Mouse (Mus musculus): ENCODE measurements around the gene Stat2. TPM values are rescaled to one million over a fixed set of nuclear protein-coding genes. Genes with fewer than 3 reads are reported as not detected.

Stat2 gene
- polyA plus RNA-seq, 1 experiment from 2014 or later, result 14.0 TPM

- Histone ChIP-seq H3K9ac (no peak overlapping the region), H3K27ac (no peak overlapping the region), H3K27me3 (no peaks in the 10 kb centered on the region), H3K4me2 (no peak overlapping the region), H3K4me1 (peaks cover 15% of the 10 kb centered on the region), H3K36me3 (no peaks in the 10 kb centered on the region), H3K9me3 (no peaks in the 10 kb centered on the region), H3K4me3 (no peak overlapping the region)
- ATAC-seq (ENCODE audit: borderline replicate concordance, extremely low read depth, low FRiP score, low TSS enrichment), result no peak
- WGBS, result 3% methylated on average over 4 of the region's 4 CpGs
Measured at GRCm38 (mm10) chr10:128335582-128335981, 65.2 kb downstream of the Stat2 start.

- 85% methylated on average over 3 of the region's 3 CpGs for WGBS
- Histone ChIP-seq H3K27ac (no peak overlapping the region), H3K4me2 (no peak overlapping the region), H3K9me3 (no peaks in the 10 kb centered on the region), H3K9ac (no peak overlapping the region), H3K4me1 (peaks cover 15% of the 10 kb centered on the region), H3K27me3 (no peaks in the 10 kb centered on the region), H3K36me3 (no peaks in the 10 kb centered on the region), H3K4me3 (no peak overlapping the region)
- no peak for ATAC-seq (ENCODE audit: borderline replicate concordance, extremely low read depth, low FRiP score, low TSS enrichment)
Measured at GRCm38 (mm10) chr10:128336195-128336594, 65.8 kb downstream of the Stat2 start.

- H3K4me1 ChIP-seq, result peaks cover 15% of the 10 kb centered on the region
- no peaks in the 10 kb centered on the region for H3K36me3 ChIP-seq
- no peak overlapping the region for H3K9ac ChIP-seq
- no peaks in the 10 kb centered on the region for H3K27me3 ChIP-seq
- H3K9me3 ChIP-seq, result no peaks in the 10 kb centered on the region
- H3K4me2 ChIP-seq, result peak overlapping the region; percentile 70
- 77% methylated on average over 3 of the region's 3 CpGs for WGBS
- H3K27ac ChIP-seq, result no peak overlapping the region
- H3K4me3 ChIP-seq, result peak overlapping the region; percentile 79
- no peak for ATAC-seq (ENCODE audit: borderline replicate concordance, extremely low read depth, low FRiP score, low TSS enrichment)
Measured at GRCm38 (mm10) chr10:128336597-128336996, 66.2 kb downstream of the Stat2 start.

- no peaks in the 10 kb centered on the region for H3K9me3 ChIP-seq
- H3K4me3 ChIP-seq, result peak within 1 kb of the TSS; percentile 79
- peaks cover 15% of the 10 kb centered on the region for H3K4me1 ChIP-seq
- peak within 1 kb of the TSS; percentile 88 for H3K27ac ChIP-seq
- peak within 1 kb of the TSS; percentile 70 for H3K4me2 ChIP-seq
- under 1% methylated on average over 52 of the region's 61 CpGs for WGBS
- no peaks in the 10 kb centered on the region for H3K36me3 ChIP-seq
- H3K27me3 ChIP-seq, result no peaks in the 10 kb centered on the region
- ATAC-seq (ENCODE audit: borderline replicate concordance, extremely low read depth, low FRiP score, low TSS enrichment), result peak; percentile 98
- H3K9ac ChIP-seq, result peak within 1 kb of the TSS; percentile 76
Measured at GRCm38 (mm10) chr10:128337306-128338181, 67.2 kb downstream of the Stat2 start, which contains the start of gene Cs. Gene Cs (plus strand): TSS chr10:128337734.

- H3K4me2 ChIP-seq, result peak overlapping the region; percentile 64
- peaks cover 15% of the 10 kb centered on the region for H3K4me1 ChIP-seq
- H3K27ac ChIP-seq, result peak overlapping the region; percentile 88
- WGBS, result 18% methylated on average over 5 of the region's 5 CpGs
- H3K27me3 ChIP-seq, result no peaks in the 10 kb centered on the region
- H3K9ac ChIP-seq, result peak overlapping the region; percentile 76
- no peaks in the 10 kb centered on the region for H3K9me3 ChIP-seq
- H3K36me3 ChIP-seq, result no peaks in the 10 kb centered on the region
- peak overlapping the region; percentile 79 for H3K4me3 ChIP-seq
- ATAC-seq (ENCODE audit: borderline replicate concordance, extremely low read depth, low FRiP score, low TSS enrichment), result 0 out of 2 replicates have a peak, but pooled peaks have one; percentile 0
Measured at GRCm38 (mm10) chr10:128338415-128338814, 68.1 kb downstream of the Stat2 start.

GRCm38 (mm10) chr10:128338948-128339347 is 68.6 kb downstream of the Stat2 start:
- no peaks in the 10 kb centered on the region for H3K27me3 ChIP-seq
- H3K4me3 ChIP-seq, result peak overlapping the region; percentile 79
- 58% methylated on average over 2 of the region's 2 CpGs for WGBS
- H3K4me2 ChIP-seq, result peak overlapping the region; percentile 64
- H3K9me3 ChIP-seq, result no peaks in the 10 kb centered on the region
- no peaks in the 10 kb centered on the region for H3K36me3 ChIP-seq
- peaks cover 15% of the 10 kb centered on the region for H3K4me1 ChIP-seq
- peak overlapping the region; percentile 76; the same call in 1 of the 2 replicates for H3K9ac ChIP-seq
- H3K27ac ChIP-seq, result no peak overlapping the region
- no peak for ATAC-seq (ENCODE audit: borderline replicate concordance, extremely low read depth, low FRiP score, low TSS enrichment)

- H3K4me2 ChIP-seq, result no peak overlapping the region
- H3K27ac ChIP-seq, result no peak overlapping the region
- ATAC-seq (ENCODE audit: borderline replicate concordance, extremely low read depth, low FRiP score, low TSS enrichment), result no peak
- 81% methylated on average over 2 of the region's 2 CpGs for WGBS
- H3K4me3 ChIP-seq, result no peak overlapping the region
- H3K27me3 ChIP-seq, result no peaks in the 10 kb centered on the region
- no peak overlapping the region for H3K9ac ChIP-seq
- no peaks in the 10 kb centered on the region for H3K36me3 ChIP-seq
- H3K9me3 ChIP-seq, result no peaks in the 10 kb centered on the region
- H3K4me1 ChIP-seq, result peaks cover 26% of the 10 kb centered on the region
Measured at GRCm38 (mm10) chr10:128340257-128340656, 69.9 kb downstream of the Stat2 start.

Other genes starting within 250 kb of the Stat2 start
- 728 and 741 TPM in 2 replicates for gene Naca, start 235.0 kb upstream of the Stat2 start, polyA plus RNA-seq (2015; fragmentation: Nextera tagmentation; extraction: Ambion mirVana)
- gene Ptges3, start 211.6 kb upstream of the Stat2 start, polyA plus RNA-seq (2015; fragmentation: Nextera tagmentation; extraction: Ambion mirVana), result 550 and 564 TPM in 2 replicates
- 2,263 and 2,267 TPM in 2 replicates for gene Atp5b, start 187.3 kb upstream of the Stat2 start, polyA plus RNA-seq (2015; fragmentation: Nextera tagmentation; extraction: Ambion mirVana)
- gene Baz2a, start 179.0 kb upstream of the Stat2 start, polyA plus RNA-seq (2015; fragmentation: Nextera tagmentation; extraction: Ambion mirVana), result 10.6 and 11.0 TPM in 2 replicates
- gene Rbms2, start 90.3 kb upstream of the Stat2 start, polyA plus RNA-seq (2015; fragmentation: Nextera tagmentation; extraction: Ambion mirVana), result 32.2 and 34.9 TPM in 2 replicates
- gene Gls2, start 76.1 kb upstream of the Stat2 start, polyA plus RNA-seq (2015; fragmentation: Nextera tagmentation; extraction: Ambion mirVana), result 2.1 and 2.2 TPM in 2 replicates
- gene Spryd4, start 58.8 kb upstream of the Stat2 start, polyA plus RNA-seq (2015; fragmentation: Nextera tagmentation; extraction: Ambion mirVana), result 27.0 and 27.4 TPM in 2 replicates
- gene Mip, start 44.7 kb upstream of the Stat2 start, polyA plus RNA-seq (2015; fragmentation: Nextera tagmentation; extraction: Ambion mirVana), result not detected in 2 replicates
- 61.4 and 63.1 TPM in 2 replicates for gene Timeless, start 38.5 kb upstream of the Stat2 start, polyA plus RNA-seq (2015; fragmentation: Nextera tagmentation; extraction: Ambion mirVana)
- gene Apon, start 16.5 kb upstream of the Stat2 start, polyA plus RNA-seq (2015; fragmentation: Nextera tagmentation; extraction: Ambion mirVana), result 0.19 and 0.37 TPM in 2 replicates
- 0.15 and 0.67 TPM in 2 replicates for gene Apof, start 1.9 kb upstream of the Stat2 start, polyA plus RNA-seq (2015; fragmentation: Nextera tagmentation; extraction: Ambion mirVana)
- gene Il23a, start 28.2 kb downstream of the Stat2 start, polyA plus RNA-seq (2015; fragmentation: Nextera tagmentation; extraction: Ambion mirVana), result 0.15 and 0.17 TPM in 2 replicates
- 34.1 and 34.5 TPM in 2 replicates for gene Pan2, start 32.8 kb downstream of the Stat2 start, polyA plus RNA-seq (2015; fragmentation: Nextera tagmentation; extraction: Ambion mirVana)
- 329 and 346 TPM in 2 replicates for gene Cnpy2, start 51.9 kb downstream of the Stat2 start, polyA plus RNA-seq (2015; fragmentation: Nextera tagmentation; extraction: Ambion mirVana)
- 183 and 185 TPM in 2 replicates for gene Cs, start 67.2 kb downstream of the Stat2 start, polyA plus RNA-seq (2015; fragmentation: Nextera tagmentation; extraction: Ambion mirVana)
- 12.5 and 12.6 TPM in 2 replicates for gene Coq10a, start 98.4 kb downstream of the Stat2 start, polyA plus RNA-seq (2015; fragmentation: Nextera tagmentation; extraction: Ambion mirVana)
- 13.0 and 14.9 TPM in 2 replicates for gene Ankrd52, start 106.6 kb downstream of the Stat2 start, polyA plus RNA-seq (2015; fragmentation: Nextera tagmentation; extraction: Ambion mirVana)
- gene Slc39a5, start 130.7 kb downstream of the Stat2 start, polyA plus RNA-seq (2015; fragmentation: Nextera tagmentation; extraction: Ambion mirVana), result 0.31 and 0.99 TPM in 2 replicates
- 72.1 and 75.7 TPM in 2 replicates for gene Nabp2, start 140.9 kb downstream of the Stat2 start, polyA plus RNA-seq (2015; fragmentation: Nextera tagmentation; extraction: Ambion mirVana)
- gene Rnf41, start 141.1 kb downstream of the Stat2 start, polyA plus RNA-seq (2015; fragmentation: Nextera tagmentation; extraction: Ambion mirVana), result 39.8 and 42.1 TPM in 2 replicates
- 70.2 and 74.7 TPM in 2 replicates for gene Smarcc2, start 188.7 kb downstream of the Stat2 start, polyA plus RNA-seq (2015; fragmentation: Nextera tagmentation; extraction: Ambion mirVana)
- gene Myl6, start 223.6 kb downstream of the Stat2 start, polyA plus RNA-seq (2015; fragmentation: Nextera tagmentation; extraction: Ambion mirVana), result 1,477 and 1,532 TPM in 2 replicates
- gene Myl6b, start 228.1 kb downstream of the Stat2 start, polyA plus RNA-seq (2015; fragmentation: Nextera tagmentation; extraction: Ambion mirVana), result 2.9 and 4.3 TPM in 2 replicates

Measured in lung, embryonic 15.5 days (tissue).